Mouse (Mus musculus): ENCODE results near the gene Sh3d19.
"Not testable (repeated sequence)": the region's sequence is repeated elsewhere in the genome, so short reads cannot be mapped to it uniquely, and the experiment has no call there.

Sh3d19 gene

GRCm38 (mm10) chr3:85981761-85982160 lies 10.9 kb downstream of the Sh3d19 start:
- not testable (repeated sequence) for DNase-seq

GRCm38 (mm10) chr3:85984537-85984936 lies 13.6 kb downstream of the Sh3d19 start:
- DNase-seq, result no peak

GRCm38 (mm10) chr3:85987225-85987624 lies 16.3 kb downstream of the Sh3d19 start:
- DNase-seq, result no peak

- no peak for DNase-seq
Observed at GRCm38 (mm10) chr3:85991140-85991801, 20.4 kb downstream of the Sh3d19 start.

- no peak for DNase-seq
Observed at GRCm38 (mm10) chr3:85991802-85992156, 20.9 kb downstream of the Sh3d19 start.

- no peak for DNase-seq
Observed at GRCm38 (mm10) chr3:85993744-85994143, 22.8 kb downstream of the Sh3d19 start.

- no peak for DNase-seq
Observed at GRCm38 (mm10) chr3:85994645-85995044, 23.7 kb downstream of the Sh3d19 start.

- DNase-seq, result no peak
Observed at GRCm38 (mm10) chr3:86001271-86001670, 30.4 kb downstream of the Sh3d19 start.

GRCm38 (mm10) chr3:86002423-86002822 lies 31.5 kb downstream of the Sh3d19 start, which contains the start of gene Prss48:
Gene Prss48 (minus strand): TSS chr3:86002491.
- DNase-seq, result no peak

- DNase-seq, result no peak
Observed at GRCm38 (mm10) chr3:86002940-86003339, 32.0 kb downstream of the Sh3d19 start.

- DNase-seq, result no peak
Observed at GRCm38 (mm10) chr3:86004751-86005150, 33.8 kb downstream of the Sh3d19 start.

GRCm38 (mm10) chr3:86010618-86011017 lies 39.7 kb downstream of the Sh3d19 start:
- DNase-seq, result no peak

GRCm38 (mm10) chr3:86011373-86011772 lies 40.5 kb downstream of the Sh3d19 start:
- no peak for DNase-seq

GRCm38 (mm10) chr3:86011833-86012232 lies 40.9 kb downstream of the Sh3d19 start:
- no peak for DNase-seq

- no peak for DNase-seq
Observed at GRCm38 (mm10) chr3:86013837-86014236, 42.9 kb downstream of the Sh3d19 start.

- no peak for DNase-seq
Observed at GRCm38 (mm10) chr3:86016965-86017364, 46.1 kb downstream of the Sh3d19 start.

- DNase-seq, result no peak
Observed at GRCm38 (mm10) chr3:86017484-86017883, 46.6 kb downstream of the Sh3d19 start.

GRCm38 (mm10) chr3:86020921-86021650 lies 50.2 kb downstream of the Sh3d19 start:
- DNase-seq, result no peak

GRCm38 (mm10) chr3:86021651-86022050 lies 50.7 kb downstream of the Sh3d19 start:
- DNase-seq, result no peak

- DNase-seq, result no peak
Observed at GRCm38 (mm10) chr3:86024065-86024795, 53.3 kb downstream of the Sh3d19 start.

GRCm38 (mm10) chr3:86025341-86026137 lies 54.6 kb downstream of the Sh3d19 start:
- no peak for DNase-seq

GRCm38 (mm10) chr3:86028658-86029375 lies 57.9 kb downstream of the Sh3d19 start:
- no peak for DNase-seq

Data from thymus, adult 18-20 months (tissue).